Mouse (Mus musculus) limb, embryonic 12.5 days (tissue): Measurements from ENCODE around the gene Npas2. TPM values are rescaled to one million over a fixed set of nuclear protein-coding genes. Genes with fewer than 3 reads are reported as not detected.
A peak's percentile ranks its signal among the peaks of the same experiment; 100 is the strongest.

Experiments used
- ATAC-seq: fragments of 200-750 bp; cut with Nextera tagmentation; 2 replicates; pipeline ENCODE4 v1.8.0; 2017; ENCODE audit warnings: low read depth, moderate TSS enrichment; ENCODE audit not compliant: insufficient number of reproducible peaks, insufficient read depth, low FRiP score, low TSS enrichment
- H3K27ac ChIP-seq: fragments of 300-500 bp; sonication (generic); 2 replicates; pipeline ENCODE4 v1.5.1; 2016; ENCODE audit warnings: mild to moderate bottlenecking, moderate library complexity
- H3K27me3 ChIP-seq: fragments of 300-500 bp; sonication (generic); 2 replicates; pipeline ENCODE4 v1.6.1; 2016; ENCODE audit warnings: mild to moderate bottlenecking, moderate library complexity
- H3K36me3 ChIP-seq: fragments of 300-500 bp; sonication (generic); 2 replicates; pipeline ENCODE4 v1.6.1; 2016; ENCODE audit warnings: mild to moderate bottlenecking, moderate library complexity
- H3K4me1 ChIP-seq: fragments of 300-500 bp; sonication (generic); replicated peaks from 2 replicates; pipeline ENCODE4 v1.6.1; 2016
- H3K4me2 ChIP-seq: fragments of 300-500 bp; sonication (generic); 2 replicates; pipeline ENCODE4 v1.6.1; 2016; ENCODE audit warnings: mild to moderate bottlenecking, moderate library complexity
- H3K4me3 ChIP-seq: fragments of 300-500 bp; sonication (generic); replicated peaks from 2 replicates; pipeline ENCODE4 v1.5.1; 2016; ENCODE audit warnings: mild to moderate bottlenecking
- H3K9ac ChIP-seq: fragments of 300-500 bp; sonication (generic); replicated peaks from 2 replicates; pipeline ENCODE4 v1.6.1; 2016; ENCODE audit warnings: mild to moderate bottlenecking, moderate library complexity
- H3K9me3 ChIP-seq: fragments of 300-500 bp; sonication (generic); 2 replicates; pipeline ENCODE4 v1.6.1; 2016; ENCODE audit warnings: mild to moderate bottlenecking, moderate library complexity
- WGBS: fragments of 180-500 bp; shearing (Covaris S2); methylation state at CpG from one replicate; pipeline ENCODE4 v1.1.7; 2016; 5-methylcytosine and 5-hydroxymethylcytosine counted together
- polyA plus RNA-seq: library from polyadenylated mRNA; unstranded; fragments of >200 nt; fragmentation: Nextera tagmentation; extraction: Ambion mirVana; gene quantifications from 2 replicates; pipeline ENCODE4 v1.2.1, GENCODE M21; 2016

Npas2 gene
- polyA plus RNA-seq, 1 experiment from 2014 or later: 0.29 TPM

DNA sequence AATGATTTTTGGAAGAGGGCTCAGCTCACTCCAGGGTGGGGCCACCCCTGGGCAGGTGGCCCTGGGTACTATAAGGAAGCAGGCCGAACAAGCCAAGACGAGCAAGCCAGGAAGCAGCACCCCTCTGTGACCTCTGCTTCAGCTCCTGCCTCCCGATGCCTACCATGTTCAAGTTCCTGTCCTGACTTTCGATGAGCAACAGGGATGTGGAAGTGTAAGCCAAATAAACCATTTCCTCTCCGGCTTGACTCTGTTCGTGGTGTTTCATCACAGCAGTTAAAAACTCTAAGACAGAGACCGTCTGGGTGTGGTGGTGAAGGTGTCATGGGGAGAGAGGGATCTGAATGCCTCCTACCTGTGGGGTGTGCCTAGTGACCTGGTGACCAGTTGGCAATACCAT is 116.0 kb downstream of the Npas2 start:
- Histone ChIP-seq H3K4me3 (no peak overlapping the region), H3K4me1 (peaks cover 13% of the 10 kb centered on the region; the same call in 1 of the 2 replicates), H3K36me3 (no peaks in the 10 kb centered on the region), H3K27me3 (no peaks in the 10 kb centered on the region), H3K9me3 (no peaks in the 10 kb centered on the region), H3K9ac (no peak overlapping the region), H3K27ac (no peak overlapping the region), H3K4me2 (no peak overlapping the region)
- no peak for ATAC-seq
- 81% methylated on average over 7 of the region's 7 CpGs for WGBS

DNA sequence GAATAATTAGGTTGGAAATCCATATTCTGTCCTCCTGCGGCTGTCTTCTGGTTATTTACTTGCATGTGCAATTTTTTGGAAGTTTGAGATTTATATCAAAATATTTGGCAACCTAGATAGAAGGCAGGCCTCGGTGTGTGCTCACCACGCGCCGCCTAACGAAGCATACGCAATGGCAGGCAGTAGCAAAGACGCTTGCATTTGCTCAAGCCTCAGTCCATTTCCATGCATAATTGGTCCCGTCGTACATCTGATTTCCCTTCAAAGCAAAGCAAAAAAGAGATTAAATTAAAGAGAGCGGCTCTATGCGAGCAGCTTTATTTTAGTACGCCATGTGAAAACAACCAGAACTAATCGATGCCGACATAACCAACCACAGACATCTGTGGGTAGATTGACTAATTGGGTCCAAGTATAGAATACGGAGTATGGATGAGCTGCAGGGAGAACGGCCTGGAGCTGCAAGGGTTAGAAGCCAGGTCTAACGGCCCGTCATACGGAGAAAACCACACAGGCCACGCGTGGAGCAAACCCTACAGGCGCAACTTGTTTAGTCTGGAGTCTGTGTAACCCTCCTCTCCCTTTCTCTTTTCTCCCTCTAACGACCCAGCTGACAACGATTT is 118.9 kb downstream of the Npas2 start:
- Histone ChIP-seq H3K4me3 (no peak overlapping the region), H3K9me3 (no peaks in the 10 kb centered on the region), H3K4me1 (peaks cover 13% of the 10 kb centered on the region; the same call in 1 of the 2 replicates), H3K27me3 (no peaks in the 10 kb centered on the region), H3K27ac (0 out of 2 replicates have a peak overlapping the region, but pooled peaks have one; percentile 29), H3K36me3 (no peaks in the 10 kb centered on the region), H3K4me2 (peak overlapping the region; percentile 24; the same call in 1 of the 2 replicates), H3K9ac (no peak overlapping the region)
- no peak for ATAC-seq
- WGBS: 49% methylated on average over 25 of the region's 25 CpGs

DNA sequence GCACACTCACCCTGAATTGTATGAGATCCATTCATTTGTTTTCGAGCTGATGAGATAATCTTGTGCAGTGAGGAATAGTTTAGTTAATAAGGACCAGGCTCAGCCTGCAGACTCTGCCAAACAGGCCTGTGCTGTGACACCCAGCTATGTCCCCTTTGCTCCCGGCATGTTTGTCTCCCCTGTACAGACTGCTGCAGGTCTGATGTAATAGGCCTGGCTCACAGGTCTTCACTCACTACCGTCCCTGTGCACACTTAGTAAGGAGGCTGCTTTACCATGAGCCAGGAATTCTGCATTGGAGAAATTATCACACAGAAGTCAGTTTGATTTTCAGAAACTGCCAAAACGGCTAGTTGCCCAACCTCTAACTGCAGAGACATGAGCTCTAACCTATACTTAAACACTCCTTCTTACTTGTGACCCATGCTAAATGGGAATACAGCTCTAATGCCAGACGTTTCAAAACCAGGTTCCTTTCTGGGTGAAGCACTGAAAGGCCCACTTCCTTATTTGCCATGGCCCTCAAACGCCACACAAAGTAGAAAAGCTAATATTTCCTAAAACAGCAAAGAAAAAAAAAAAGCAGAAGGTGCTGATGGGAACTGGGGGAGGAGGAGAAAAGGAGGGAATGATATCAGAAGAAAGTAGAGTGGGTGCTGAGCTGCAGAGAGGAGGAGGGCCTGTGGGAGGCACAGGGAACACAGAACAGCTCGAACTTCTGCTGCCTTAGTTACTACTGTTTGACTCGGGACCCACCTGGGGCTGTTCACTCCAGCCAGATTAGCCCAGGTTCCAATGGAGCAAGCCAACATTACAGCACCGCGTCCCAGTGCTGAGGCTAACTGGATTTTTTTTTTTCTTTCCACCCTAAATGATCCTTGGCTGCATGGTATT is 120.1 kb downstream of the Npas2 start:
- Histone ChIP-seq H3K27me3 (no peaks in the 10 kb centered on the region), H3K36me3 (no peaks in the 10 kb centered on the region), H3K4me3 (no peak overlapping the region), H3K9ac (no peak overlapping the region), H3K4me2 (no peak overlapping the region), H3K4me1 (peaks cover 13% of the 10 kb centered on the region; the same call in 1 of the 2 replicates), H3K27ac (peak overlapping the region; percentile 23; the same call in 1 of the 2 replicates), H3K9me3 (no peaks in the 10 kb centered on the region)
- WGBS: 58% methylated on average over 10 of the region's 10 CpGs
- no peak for ATAC-seq

DNA sequence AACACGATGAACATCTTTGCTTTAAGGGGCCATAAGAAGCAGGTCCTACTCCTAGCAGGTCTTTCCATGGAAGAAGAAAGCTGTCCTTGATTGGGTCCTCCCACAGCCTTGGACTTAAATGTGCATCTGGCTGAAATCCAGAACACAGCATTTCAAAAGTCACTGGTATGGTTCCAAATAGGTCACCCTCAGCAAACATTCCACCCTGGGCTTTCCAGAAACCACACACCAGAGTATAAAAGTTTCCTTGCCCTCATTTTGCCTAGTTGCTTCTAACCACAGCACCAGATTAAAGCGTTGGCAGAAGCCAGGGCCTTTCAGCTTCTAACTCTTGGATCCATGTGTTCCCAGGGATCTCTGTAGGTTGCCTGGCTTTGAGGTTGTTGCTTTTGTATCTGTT is 124.4 kb downstream of the Npas2 start:
- no peak overlapping the region for H3K4me3 ChIP-seq

DNA sequence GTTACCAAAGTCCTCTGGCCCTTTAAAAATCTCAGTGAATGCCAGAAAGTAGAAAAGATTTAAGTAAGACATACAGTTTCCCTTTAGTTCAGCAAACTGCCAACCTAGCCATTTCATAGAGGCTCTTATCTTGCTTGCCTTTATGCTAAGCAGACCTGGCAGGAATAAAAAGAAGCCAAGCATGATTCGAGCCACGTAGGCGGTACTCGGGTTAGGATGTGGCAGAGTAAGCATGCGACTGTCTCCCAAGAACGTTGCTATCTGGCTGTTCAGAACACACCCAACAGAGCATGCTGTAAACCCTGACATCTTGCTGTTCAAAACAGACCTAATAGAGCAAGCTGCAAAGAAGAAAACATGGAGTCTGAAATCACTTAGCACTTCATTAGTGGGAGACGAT is 125.3 kb downstream of the Npas2 start:
- 64% methylated on average over 7 of the region's 7 CpGs for WGBS
- Histone ChIP-seq H3K27me3 (no peaks in the 10 kb centered on the region), H3K9ac (no peak overlapping the region), H3K4me1 (0 out of 2 replicates have a peak, but pooled peaks cover 4% of the 10 kb centered on the region), H3K4me2 (no peak overlapping the region), H3K9me3 (no peaks in the 10 kb centered on the region), H3K36me3 (no peaks in the 10 kb centered on the region), H3K4me3 (no peak overlapping the region), H3K27ac (no peak overlapping the region)
- ATAC-seq: no peak

More for the DNA sequence above, 124.4 kb downstream of the Npas2 start:
- no peak overlapping the region for H3K9ac ChIP-seq
- H3K4me1 ChIP-seq: peaks cover 10% of the 10 kb centered on the region; the same call in 1 of the 2 replicates
- ATAC-seq: no peak
- H3K4me2 ChIP-seq: no peak overlapping the region
- 83% methylated on average over 2 of the region's 2 CpGs for WGBS
- no peaks in the 10 kb centered on the region for H3K9me3 ChIP-seq
- no peaks in the 10 kb centered on the region for H3K36me3 ChIP-seq
- H3K27me3 ChIP-seq: no peaks in the 10 kb centered on the region
- no peak overlapping the region for H3K27ac ChIP-seq

DNA sequence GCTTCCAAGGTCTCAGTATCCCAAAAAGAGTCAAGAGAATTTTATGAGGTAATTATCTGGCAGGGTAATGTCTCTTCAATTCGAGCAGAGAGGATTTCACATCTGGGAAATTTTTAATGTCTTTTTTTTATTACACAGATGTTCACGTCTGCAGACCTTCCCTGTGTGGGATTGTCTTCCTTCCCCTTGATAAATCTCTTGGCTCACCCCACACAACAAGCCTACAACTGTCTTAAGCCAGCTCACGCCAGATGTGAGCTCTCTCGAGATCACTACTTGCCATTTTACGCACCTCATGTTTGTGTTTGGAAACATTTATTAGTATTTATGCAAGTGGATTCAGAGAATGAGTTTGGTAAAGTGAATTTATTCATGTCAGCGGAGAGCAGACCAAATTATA is 128.4 kb downstream of the Npas2 start:
- no peak overlapping the region for H3K9ac ChIP-seq
- no peak for ATAC-seq

DNA sequence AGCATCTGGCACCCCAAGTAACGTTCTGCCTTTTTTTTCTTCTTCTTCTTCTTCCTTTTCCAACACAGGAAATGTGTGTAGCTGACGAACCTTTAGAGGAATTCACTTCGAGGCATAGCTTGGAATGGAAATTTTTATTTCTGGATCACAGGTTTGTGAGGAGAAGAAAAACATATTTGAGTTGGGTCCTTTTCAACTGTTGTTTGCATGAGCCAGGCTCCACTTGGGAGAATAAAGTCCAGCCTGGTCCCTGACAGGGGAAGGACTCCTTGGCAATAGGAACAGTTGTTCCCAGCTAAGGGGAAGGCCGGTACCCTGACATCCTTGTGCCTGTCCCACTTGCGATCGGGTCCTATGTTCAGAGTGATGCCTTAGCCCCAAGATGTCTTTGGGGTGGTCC is 131.7 kb downstream of the Npas2 start:
- H3K4me1 ChIP-seq: no peaks in the 10 kb centered on the region
- H3K36me3 ChIP-seq: no peaks in the 10 kb centered on the region
- WGBS: 90% methylated on average over 6 of the region's 6 CpGs
- H3K27me3 ChIP-seq: no peaks in the 10 kb centered on the region
- H3K4me3 ChIP-seq: no peak overlapping the region
- H3K4me2 ChIP-seq: no peak overlapping the region
- no peaks in the 10 kb centered on the region for H3K9me3 ChIP-seq
- H3K27ac ChIP-seq: no peak overlapping the region
- no peak for ATAC-seq
- no peak overlapping the region for H3K9ac ChIP-seq

More for the DNA sequence above, 128.4 kb downstream of the Npas2 start:
- Histone ChIP-seq H3K9me3 (no peaks in the 10 kb centered on the region), H3K36me3 (no peaks in the 10 kb centered on the region), H3K27ac (peak overlapping the region; percentile 31; the same call in 1 of the 2 replicates), H3K27me3 (no peaks in the 10 kb centered on the region), H3K4me3 (no peak overlapping the region), H3K4me1 (0 out of 2 replicates have a peak, but pooled peaks cover 4% of the 10 kb centered on the region), H3K4me2 (no peak overlapping the region)
- 47% methylated on average over 6 of the region's 6 CpGs for WGBS

DNA sequence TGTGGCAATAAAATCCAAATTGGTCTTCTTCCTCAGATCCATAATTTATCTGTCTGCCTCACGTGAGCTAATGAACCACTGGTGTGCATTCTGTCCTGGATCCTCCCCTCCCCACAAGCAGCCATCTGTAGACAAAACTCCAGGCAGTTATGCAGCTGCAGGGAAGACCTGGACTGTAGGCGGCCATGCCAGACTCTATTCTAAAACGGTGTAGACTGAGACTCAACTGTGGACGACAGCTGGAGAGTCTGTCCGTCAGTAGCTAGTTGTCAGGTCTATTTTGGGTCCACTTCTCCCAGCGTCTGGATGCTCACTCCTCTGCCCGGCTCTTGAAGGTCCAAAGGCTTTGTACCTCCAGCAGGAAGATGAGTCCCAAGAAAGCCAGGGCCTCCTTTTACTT is 134.0 kb downstream of the Npas2 start:
- Histone ChIP-seq H3K9ac (no peak overlapping the region), H3K4me1 (no peaks in the 10 kb centered on the region; the same call in 1 of the 2 replicates), H3K4me2 (no peak overlapping the region), H3K27me3 (no peaks in the 10 kb centered on the region), H3K36me3 (no peaks in the 10 kb centered on the region), H3K4me3 (no peak overlapping the region), H3K27ac (no peak overlapping the region), H3K9me3 (no peaks in the 10 kb centered on the region)
- 69% methylated on average over 7 of the region's 7 CpGs for WGBS
- ATAC-seq: no peak

DNA sequence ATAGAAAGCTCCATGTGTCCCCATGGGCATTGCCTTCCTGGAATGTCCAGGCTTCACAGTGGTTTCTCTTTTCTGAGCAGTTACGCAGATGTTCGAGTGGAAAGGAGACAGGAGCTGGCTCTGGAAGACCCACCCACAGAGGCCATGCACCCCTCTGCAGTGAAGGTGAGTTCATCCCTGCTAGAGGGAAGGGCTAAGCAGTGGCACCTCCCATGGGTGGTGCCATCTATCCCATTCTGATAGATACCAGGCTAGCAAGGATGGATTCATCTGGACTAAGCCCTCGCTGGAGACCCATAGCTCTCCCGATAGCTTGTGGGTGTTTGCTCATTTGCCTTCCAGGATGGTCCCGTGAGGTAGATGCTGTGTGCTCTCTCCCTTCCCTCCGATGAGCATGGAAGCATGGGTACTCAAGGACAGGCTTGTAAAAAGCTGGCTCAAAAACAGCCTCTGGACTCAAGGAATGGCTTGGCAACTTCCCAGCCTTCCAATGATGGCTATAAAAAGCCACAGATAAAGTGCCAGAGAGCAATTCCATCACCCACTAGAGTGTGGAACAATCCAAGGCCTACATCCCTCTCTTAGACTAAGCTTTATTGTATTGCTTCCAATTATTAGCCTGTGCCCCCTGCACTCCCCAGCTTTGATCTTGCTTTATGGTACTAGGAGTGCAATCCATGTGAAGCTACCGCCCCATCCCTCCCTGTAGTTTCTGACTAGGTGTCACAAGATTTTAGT is 137.5 kb downstream of the Npas2 start:
- 52% methylated on average over 7 of the region's 7 CpGs for WGBS
- Histone ChIP-seq H3K4me1 (peaks cover 5% of the 10 kb centered on the region; the same call in 1 of the 2 replicates), H3K27me3 (peaks cover 5% of the 10 kb centered on the region), H3K36me3 (no peaks in the 10 kb centered on the region), H3K9ac (no peak overlapping the region), H3K4me2 (no peak overlapping the region), H3K9me3 (no peaks in the 10 kb centered on the region), H3K27ac (no peak overlapping the region), H3K4me3 (no peak overlapping the region)
- ATAC-seq: no peak

DNA sequence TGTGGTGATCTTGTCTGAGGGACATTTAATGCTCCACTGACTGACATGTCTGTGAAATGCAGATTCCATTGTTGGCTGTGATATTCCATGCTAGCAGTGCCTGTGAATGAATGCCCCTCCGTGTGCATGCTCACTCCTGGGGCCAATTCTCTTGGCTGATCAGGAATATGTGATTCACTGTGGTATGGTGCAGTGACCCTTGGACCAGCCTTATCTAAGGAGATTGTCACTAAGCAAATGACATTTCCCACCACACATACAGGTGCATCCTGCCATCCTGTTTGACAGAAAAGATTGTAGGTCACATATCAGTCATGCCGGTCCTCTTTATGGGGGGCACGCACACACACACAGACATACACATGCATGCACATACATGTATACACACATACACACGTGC is 138.9 kb downstream of the Npas2 start:
- H3K4me3 ChIP-seq: no peak overlapping the region
- no peak for ATAC-seq
- peaks cover 5% of the 10 kb centered on the region for H3K27me3 ChIP-seq
- no peaks in the 10 kb centered on the region for H3K36me3 ChIP-seq
- H3K27ac ChIP-seq: no peak overlapping the region
- WGBS: 84% methylated on average over 4 of the region's 4 CpGs
- H3K4me2 ChIP-seq: no peak overlapping the region
- no peaks in the 10 kb centered on the region for H3K9me3 ChIP-seq
- peaks cover 8% of the 10 kb centered on the region; the same call in 1 of the 2 replicates for H3K4me1 ChIP-seq
- no peak overlapping the region for H3K9ac ChIP-seq
